Mouse (Mus musculus) cerebellum, adult (tissue): ENCODE measurements around the gene Cpped1.

ENCODE experiments used
- ATAC-seq: cut with Nextera tagmentation; 2 replicates; pipeline ENCODE4 v1.9.2; 2017; ENCODE audit warnings: mild to moderate bottlenecking, moderate library complexity, mixed read lengths; ENCODE audit not compliant: insufficient number of reproducible peaks, low FRiP score, low TSS enrichment

The Cpped1 gene

GRCm38 (mm10) chr16:11909035-11909591 is at the start of gene Cpped1:
TSS of gene Cpped1 (minus strand) at chr16:11909445.
- peak; percentile 81 for ATAC-seq

GRCm38 (mm10) chr16:11940477-11940876 is 31.2 kb upstream of the Cpped1 start:
- no peak for ATAC-seq

GRCm38 (mm10) chr16:11910801-11911200 is 1.6 kb upstream of the Cpped1 start:
- ATAC-seq, result no peak

GRCm38 (mm10) chr16:11909817-11910216 is 572 bp upstream of the Cpped1 start:
- no peak for ATAC-seq

- ATAC-seq, result peak; percentile 47
Observed at GRCm38 (mm10) chr16:11908461-11909014, 707 bp downstream of the Cpped1 start.

GRCm38 (mm10) chr16:11907816-11908215 is 1.4 kb downstream of the Cpped1 start:
- no peak for ATAC-seq

GRCm38 (mm10) chr16:11906906-11907305 is 2.3 kb downstream of the Cpped1 start:
- ATAC-seq, result no peak

GRCm38 (mm10) chr16:11905216-11905615 is 4.0 kb downstream of the Cpped1 start:
- ATAC-seq, result no peak

- no peak for ATAC-seq
Observed at GRCm38 (mm10) chr16:11902007-11902406, 7.2 kb downstream of the Cpped1 start.

- ATAC-seq, result peak; percentile 56
Observed at GRCm38 (mm10) chr16:11900341-11900740, 8.9 kb downstream of the Cpped1 start.

- no peak for ATAC-seq
Observed at GRCm38 (mm10) chr16:11896411-11896810, 12.8 kb downstream of the Cpped1 start.

GRCm38 (mm10) chr16:11894877-11895276 is 14.4 kb downstream of the Cpped1 start:
- no peak for ATAC-seq

- ATAC-seq, result no peak
Observed at GRCm38 (mm10) chr16:11890186-11890585, 19.1 kb downstream of the Cpped1 start.

GRCm38 (mm10) chr16:11889741-11890140 is 19.5 kb downstream of the Cpped1 start:
- ATAC-seq, result no peak

- ATAC-seq, result no peak
Observed at GRCm38 (mm10) chr16:11881795-11882194, 27.4 kb downstream of the Cpped1 start.

- no peak for ATAC-seq
Observed at GRCm38 (mm10) chr16:11880461-11880860, 28.8 kb downstream of the Cpped1 start.

- no peak for ATAC-seq
Observed at GRCm38 (mm10) chr16:11879196-11879595, 30.0 kb downstream of the Cpped1 start.

- ATAC-seq, result no peak
Observed at GRCm38 (mm10) chr16:11875227-11875626, 34.0 kb downstream of the Cpped1 start.

GRCm38 (mm10) chr16:11873292-11873691 is 36.0 kb downstream of the Cpped1 start:
- ATAC-seq, result no peak

GRCm38 (mm10) chr16:11868486-11868885 is 40.8 kb downstream of the Cpped1 start:
- peak; percentile 45; the same call in 1 of the 2 replicates for ATAC-seq

GRCm38 (mm10) chr16:11852716-11853605 is 56.3 kb downstream of the Cpped1 start:
- ATAC-seq, result no peak
